Mouse (Mus musculus) right cerebral cortex, postnatal 10 days (tissue): Measurements from ENCODE around the gene Vmn1r185.
"Not testable (repeated sequence)": the region's sequence is repeated elsewhere in the genome, so short reads cannot be mapped to it uniquely, and the experiment has no call there.

Experiments used
- DNase-seq, 2 experiments: peaks; one replicate each; pipeline ENCODE4 v3.0.0; 2021; ENCODE audit warnings: low spot score in 2 of 2

The Vmn1r185 gene

DNA sequence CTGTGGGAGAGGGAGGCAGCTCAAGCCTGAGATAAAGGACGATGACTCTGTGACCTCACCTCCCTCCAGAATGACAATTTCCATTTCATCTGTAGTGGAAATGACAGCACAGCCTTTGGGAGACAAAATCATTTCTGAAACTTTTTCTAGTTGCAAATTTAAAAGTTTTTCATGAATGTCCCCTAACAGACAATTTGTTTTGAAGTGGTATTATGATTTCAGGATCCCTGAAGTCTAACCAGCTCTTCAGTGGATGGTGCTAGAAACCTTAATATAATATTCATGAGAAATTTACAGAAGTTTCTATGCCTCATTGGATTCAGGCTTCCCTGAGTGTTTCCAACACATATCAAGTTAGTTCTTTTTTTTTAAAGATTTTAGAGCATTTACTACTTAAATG lies at the start of gene Vmn1r185:
Vmn1r185 (minus strand) TSS at position 101 of the 400 bp plus-strand sequence.
- not testable (repeated sequence) for DNase-seq

DNA sequence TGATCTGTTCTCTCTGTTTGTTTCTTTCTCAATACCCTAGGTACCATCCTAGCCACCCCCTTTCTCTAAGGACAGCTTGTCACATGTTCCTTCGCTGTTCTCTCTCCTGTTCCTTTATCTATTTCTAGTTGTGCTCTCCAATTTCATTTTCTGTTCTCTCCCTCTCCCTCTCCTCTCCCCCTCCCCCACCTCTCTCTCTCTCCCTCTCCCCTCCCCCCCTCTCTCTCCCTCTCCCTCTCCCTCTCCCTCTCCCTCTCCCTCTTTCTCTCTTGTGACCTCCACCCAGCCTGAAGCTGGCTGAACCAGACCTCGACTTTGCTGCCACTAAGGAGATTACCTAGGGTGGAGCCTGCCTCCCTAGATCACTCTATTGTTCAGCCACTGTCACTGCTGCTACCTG lies 49.2 kb upstream of the Vmn1r185 start:
- not testable (repeated sequence) for DNase-seq

DNA sequence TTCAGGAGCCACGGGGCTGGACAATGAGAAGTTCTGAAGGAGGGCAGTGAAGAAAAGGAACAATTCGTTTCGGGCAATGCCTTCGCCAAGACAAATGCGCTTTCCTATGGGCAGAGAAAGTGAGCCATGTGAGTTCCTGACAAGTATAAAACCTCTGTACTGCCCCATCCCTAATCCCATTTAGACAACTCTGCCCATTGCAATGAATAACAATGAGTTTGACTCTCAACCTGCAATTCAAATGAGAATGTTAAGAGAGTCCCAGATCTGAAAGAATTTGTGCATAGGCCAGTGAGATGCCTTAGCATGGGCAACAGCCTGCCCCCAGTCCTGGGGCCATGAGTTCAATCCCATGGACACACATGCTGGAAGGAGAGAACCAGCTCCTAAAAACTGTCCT lies 47.7 kb upstream of the Vmn1r185 start:
- no peak for DNase-seq

DNA sequence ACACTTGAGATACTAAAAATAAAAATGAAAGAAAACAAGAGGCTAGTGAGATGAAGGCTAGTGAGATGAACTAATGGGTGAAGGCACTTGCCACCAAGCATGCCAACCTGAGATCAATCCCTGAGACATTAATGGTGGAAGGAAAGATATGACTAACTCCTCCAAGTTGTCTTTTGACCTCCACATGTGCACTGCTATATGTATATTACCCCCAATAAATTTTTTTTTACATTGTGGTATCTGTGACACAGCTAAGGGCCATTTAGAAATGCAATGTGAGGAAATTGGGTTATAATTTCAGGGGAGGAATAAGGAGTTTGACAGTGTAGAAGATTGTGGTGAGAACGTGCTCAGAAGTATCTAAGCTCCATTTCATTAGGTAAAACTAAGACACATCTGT lies 28.5 kb downstream of the Vmn1r185 start:
- DNase-seq = no peak

DNA sequence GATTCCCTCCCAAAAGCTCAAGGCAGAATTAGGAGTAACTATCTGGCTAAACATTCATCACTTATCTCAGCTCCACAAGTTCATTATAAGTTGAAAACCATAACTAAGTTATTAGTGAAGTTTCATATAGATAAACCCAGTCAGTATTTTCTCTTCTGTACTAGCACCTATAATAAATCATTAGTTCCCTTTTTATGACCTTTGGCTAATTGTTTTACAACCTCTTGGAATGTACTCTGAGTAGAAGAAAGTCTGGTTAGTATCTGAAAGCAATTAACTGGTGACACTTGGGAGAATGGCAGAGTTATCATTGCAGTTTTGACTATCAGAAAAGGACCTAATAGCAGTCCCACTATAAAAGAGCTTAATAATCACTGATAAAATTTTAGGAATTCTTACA lies 29.2 kb downstream of the Vmn1r185 start:
- no peak for DNase-seq
